Mouse (Mus musculus): ENCODE data around the gene Gng3. TPM values are rescaled to one million over a fixed set of nuclear protein-coding genes. Genes with fewer than 3 reads are reported as not detected.
"Not testable (repeated sequence)": the region's sequence is repeated elsewhere in the genome, so short reads cannot be mapped to it uniquely, and the experiment has no call there.

Gene Gng3
- total and polyA plus RNA-seq, 3 experiments = 0.15 to 2.5 TPM; not detected in 1

DNA sequence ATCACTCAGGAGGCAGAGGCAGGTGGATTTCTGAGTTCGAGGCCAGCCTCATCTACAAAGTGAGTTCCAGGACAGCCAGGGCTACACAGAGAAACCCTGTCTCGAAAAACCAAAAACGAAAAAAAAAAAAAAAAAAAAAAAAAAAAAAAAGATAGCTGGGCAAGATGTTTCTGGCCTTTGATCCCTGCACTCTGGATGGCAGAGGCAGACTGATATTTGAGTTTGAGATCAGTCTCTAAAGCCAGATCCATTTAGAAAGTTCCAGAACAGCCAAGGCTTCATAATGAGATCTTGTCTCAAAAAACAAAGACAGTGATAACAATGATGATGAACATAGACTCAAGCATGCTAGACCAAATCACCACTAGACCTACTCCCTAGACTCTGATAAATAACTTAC, 31.4 kb upstream of the Gng3 start:
- peak overlapping the region; percentile 82 for H3K9ac ChIP-seq (ENCODE audit: control insufficient read depth, low read depth, low read length, poor library complexity, severe bottlenecking)
- peaks cover 10 to 21% of the 10 kb centered on the region in 2 experiments; a peak in 3 of 4 replicates for H3K4me1 ChIP-seq (ENCODE audit: control insufficient read depth in 1 of 2, insufficient read depth in 2 of 2, low read length in 2 of 2)
- H3K9me3 ChIP-seq (replicated peaks; ENCODE audit: insufficient read depth, low read length); H3K27me3 ChIP-seq (ENCODE audit: control insufficient read depth in 1 of 2, insufficient read depth in 2 of 2, low read length in 2 of 2); DNase-seq (ENCODE audit: low read depth, low spot score): not testable (repeated sequence)
- peak; percentile 50 for TF ChIP-seq ZNF384 (IDR thresholded peaks at IDR 0.05; ENCODE audit: low read depth, low read length)
- peaks cover 8 to 26% of the 10 kb centered on the region in 2 experiments for H3K36me3 ChIP-seq (ENCODE audit: control insufficient read depth in 1 of 2, insufficient read depth in 2 of 2, low read length in 2 of 2)
- peak overlapping the region; percentile 74; the same call in 1 of the 2 replicates for H3K27ac ChIP-seq (ENCODE audit: control insufficient read depth, low read depth, low read length)
- H3K79me2 ChIP-seq (ENCODE audit: control insufficient read depth, insufficient read depth, low read length, poor library complexity) = peaks cover 15% of the 10 kb centered on the region
- H3K4me3 ChIP-seq (ENCODE audit: control insufficient read depth in 1 of 2, insufficient read depth in 1 of 2, low read depth in 2 of 2, low read length in 2 of 2) = peak overlapping the region; percentile 69 to 94

- Histone ChIP-seq H3K4me3 (ENCODE audit: control insufficient read depth in 1 of 2, insufficient read depth in 1 of 2, low read depth in 2 of 2, low read length in 2 of 2) (no peak overlapping the region), H3K27ac (ENCODE audit: control insufficient read depth, low read depth, low read length) (no peak overlapping the region), H3K36me3 (ENCODE audit: control insufficient read depth in 1 of 2, insufficient read depth in 2 of 2, low read length in 2 of 2) (no peaks in the 10 kb centered on the region)
Measured at GRCm38 (mm10) chr19:8864265-8864664, 25.3 kb upstream of the Gng3 start.

GRCm38 (mm10) chr19:8859018-8859417, 20.0 kb upstream of the Gng3 start:
- no peaks in the 10 kb centered on the region for H3K9me3 ChIP-seq (replicated peaks; ENCODE audit: insufficient read depth, low read length)
- no peaks in the 10 kb centered on the region for H3K4me1 ChIP-seq (ENCODE audit: control insufficient read depth in 1 of 2, insufficient read depth in 2 of 2, low read length in 2 of 2)
- no peak overlapping the region for H3K4me3 ChIP-seq (ENCODE audit: control insufficient read depth in 1 of 2, insufficient read depth in 1 of 2, low read depth in 2 of 2, low read length in 2 of 2)
- H3K36me3 ChIP-seq (ENCODE audit: control insufficient read depth in 1 of 2, insufficient read depth in 2 of 2, low read length in 2 of 2) = no peaks in the 10 kb centered on the region
- H3K79me2 ChIP-seq (ENCODE audit: control insufficient read depth, insufficient read depth, low read length, poor library complexity) = no peaks in the 10 kb centered on the region
- no peaks in the 10 kb centered on the region for H3K27me3 ChIP-seq (ENCODE audit: control insufficient read depth in 1 of 2, insufficient read depth in 2 of 2, low read length in 2 of 2)
- DNase-seq (ENCODE audit: low read depth, low spot score) = peak; percentile 63
- no peak overlapping the region for H3K27ac ChIP-seq (ENCODE audit: control insufficient read depth, low read depth, low read length)
- no peak overlapping the region for H3K9ac ChIP-seq (ENCODE audit: control insufficient read depth, low read depth, low read length, poor library complexity, severe bottlenecking)
- peak; percentile 76 for TF ChIP-seq RAD21 (IDR thresholded peaks at IDR 0.05; ENCODE audit: low read depth, low read length)
- no peak for TF ChIP-seq TCF12 (IDR thresholded peaks at IDR 0.05; ENCODE audit: low read depth, low read length)
- no peak for TF ChIP-seq ZMIZ1 (IDR thresholded peaks at IDR 0.05; ENCODE audit: low read depth, low read length)
- no peak for TF ChIP-seq ZNF384 (IDR thresholded peaks at IDR 0.05; ENCODE audit: low read depth, low read length)
- TF ChIP-seq USF1 (IDR thresholded peaks at IDR 0.05; ENCODE audit: low read depth, low read length) = no peak
- no peak for TF ChIP-seq GATA1 (IDR thresholded peaks at IDR 0.05; ENCODE audit: low read depth, low read length)
- peak; percentile 94 for TF ChIP-seq SMC3 (IDR thresholded peaks at IDR 0.05; ENCODE audit: low read depth, low read length)
- TF ChIP-seq ELF1 (IDR thresholded peaks at IDR 0.05; ENCODE audit: low read depth, low read length) = no peak
- no peak for TF ChIP-seq MEF2A (IDR thresholded peaks at IDR 0.05; ENCODE audit: extremely low read depth, insufficient replicate concordance, low read depth, low read length, poor library complexity, severe bottlenecking)
- no peak for TF ChIP-seq TAL1 (IDR thresholded peaks at IDR 0.05; ENCODE audit: low read length)
- TF ChIP-seq HCFC1 (IDR thresholded peaks at IDR 0.05; ENCODE audit: low read depth, low read length) = no peak
- no peak for TF ChIP-seq RCOR1 (IDR thresholded peaks at IDR 0.05; ENCODE audit: low read depth, low read length)
- no peak for TF ChIP-seq EP300 (IDR thresholded peaks at IDR 0.05; ENCODE audit: low read depth in 1 of 2, low read length in 2 of 2)
- no peak for TF ChIP-seq POLR2AphosphoS5 (IDR thresholded peaks at IDR 0.05; ENCODE audit: borderline replicate concordance, low read depth, low read length)
- peak; percentile 54; the same call in 1 of the 2 replicates for TF ChIP-seq TBP (IDR thresholded peaks at IDR 0.05; ENCODE audit: low read depth, low read length)
- no peak for TF ChIP-seq MAZ (IDR thresholded peaks at IDR 0.05; ENCODE audit: low read depth, low read length)
- no peak for TF ChIP-seq POLR2AphosphoS2 (IDR thresholded peaks at IDR 0.05; ENCODE audit: low read length)
- TF ChIP-seq UBTF (IDR thresholded peaks at IDR 0.05; ENCODE audit: borderline replicate concordance, insufficient read depth, low read depth, low read length) = no peak
- TF ChIP-seq GABPA (IDR thresholded peaks at IDR 0.05; ENCODE audit: low read depth, low read length) = no peak
- no peak for TF ChIP-seq MXI1 (IDR thresholded peaks at IDR 0.05; ENCODE audit: low read depth, low read length)
- no peak for TF ChIP-seq KAT2A (conservative IDR thresholded peaks at IDR 0.05; ENCODE audit: low read depth, low read length)
- no peak for TF ChIP-seq MAFK (IDR thresholded peaks at IDR 0.05; ENCODE audit: borderline replicate concordance, low read depth, low read length)
- TF ChIP-seq E2F4 (IDR thresholded peaks at IDR 0.05; ENCODE audit: borderline replicate concordance, low read depth, low read length) = no peak
- no peak for TF ChIP-seq NELFE (IDR thresholded peaks at IDR 0.05; ENCODE audit: low read depth, low read length)
- no peak for TF ChIP-seq POLR2A (IDR thresholded peaks at IDR 0.05; ENCODE audit: control insufficient read depth in 1 of 2, insufficient read depth in 1 of 2, low read depth in 1 of 2, low read length in 2 of 2, poor library complexity in 1 of 2)

More at GRCm38 (mm10) chr19:8864265-8864664, 25.3 kb upstream of the Gng3 start:
- Histone ChIP-seq H3K9ac (ENCODE audit: control insufficient read depth, low read depth, low read length, poor library complexity, severe bottlenecking) (no peak overlapping the region), H3K27me3 (ENCODE audit: control insufficient read depth in 1 of 2, insufficient read depth in 2 of 2, low read length in 2 of 2) (no peaks in the 10 kb centered on the region), H3K79me2 (ENCODE audit: control insufficient read depth, insufficient read depth, low read length, poor library complexity) (no peaks in the 10 kb centered on the region), H3K9me3 (replicated peaks; ENCODE audit: insufficient read depth, low read length) (no peaks in the 10 kb centered on the region), H3K4me1 (ENCODE audit: control insufficient read depth in 1 of 2, insufficient read depth in 2 of 2, low read length in 2 of 2) (no peaks in the 10 kb centered on the region)
- TF ChIP-seq CTCF (IDR thresholded peaks at IDR 0.05 in 2 of 3, conservative IDR thresholded peaks at IDR 0.05 in 1 of 3; ENCODE audit: control insufficient read depth in 1 of 3, insufficient read depth in 1 of 3, low read depth in 2 of 3, low read length in 3 of 3, poor library complexity in 1 of 3, severe bottlenecking in 1 of 3) = 0 out of 6 replicates have a peak, but pooled peaks of 1 of the 3 experiments have one; percentile 4
- no peak for TF ChIP-seq EP300 (IDR thresholded peaks at IDR 0.05; ENCODE audit: low read depth in 1 of 2, low read length in 2 of 2)
- TF ChIP-seq USF1 (IDR thresholded peaks at IDR 0.05; ENCODE audit: low read depth, low read length) = no peak
- no peak for DNase-seq (ENCODE audit: low read depth, low spot score)
